ENCODE assay signal across 16 mouse cellular contexts in the genomic region with DNA sequence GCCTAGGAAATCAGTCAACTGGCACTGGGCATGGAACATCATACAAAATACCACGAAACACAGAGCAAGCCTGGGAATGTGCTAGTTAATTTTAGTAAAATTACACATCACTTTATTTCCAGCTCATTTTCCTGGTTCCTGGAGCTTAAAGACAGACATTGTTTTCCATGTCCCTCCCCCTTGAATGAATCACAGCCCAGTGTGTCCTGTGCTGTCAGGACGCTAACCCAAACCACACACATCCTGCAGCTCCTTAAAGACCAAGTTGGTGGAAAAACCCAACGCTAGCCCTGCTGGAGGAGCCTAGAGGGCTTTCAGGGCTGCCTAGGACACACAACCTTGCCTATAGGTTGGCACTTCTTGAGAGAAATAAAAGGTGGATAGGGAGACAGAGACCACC.
DNase-seq lines count a peak whose midpoint lies in the region; ATAC-seq and TF ChIP-seq lines count a peak whose summit lies in the region.
"Had no signal": no experiment of that assay in that cellular context is flagged by ENCODE, and none has a peak within 500 bp of the region (broad histone marks: within the 10 kb centered on the region; RNA-seq: fewer than 3 reads in every experiment).

No protein-coding gene starts in this region.

- H3K9ac ChIP-seq in heart, embryonic 15.5 days = no peak overlapping the region
- H3K9ac ChIP-seq: hindbrain, embryonic 13.5 days; neural tube, embryonic 13.5 days had no signal

- intact Hi-C loops in left cerebral cortex, adult 2 months (cut with DNase I) = no loop called here
- intact Hi-C loops in left cerebral cortex, postnatal 36 days (cut with DNase I) = no loop called here

- no peak overlapping the region for H3K4me3 ChIP-seq in heart, embryonic 15.5 days
- no peak overlapping the region for H3K4me3 ChIP-seq in left cerebral cortex, adult 2 months
- H3K4me3 ChIP-seq: hindbrain, embryonic 13.5 days; neural tube, embryonic 13.5 days had no signal

- H3K36me3 ChIP-seq in heart, embryonic 15.5 days = peaks cover 24% of the 10 kb centered on the region

- no peaks in the 10 kb centered on the region for H3K27me3 ChIP-seq in heart, embryonic 15.5 days
- H3K27me3 ChIP-seq: hindbrain, embryonic 13.5 days; neural tube, embryonic 13.5 days had no signal

- H3K27ac ChIP-seq in heart, embryonic 15.5 days = peak overlapping the region; percentile 53
- peak overlapping the region; percentile 4; the same call in 1 of the 2 replicates for H3K27ac ChIP-seq in left cerebral cortex, adult 2 months
- H3K27ac ChIP-seq: hindbrain, embryonic 13.5 days; neural tube, embryonic 13.5 days had no signal

- no peak for TF ChIP-seq CTCF in left cerebral cortex, adult 2 months (IDR thresholded peaks at IDR 0.05)

- H3K9me3 ChIP-seq in heart, embryonic 15.5 days (replicated peaks) = no peaks in the 10 kb centered on the region
- H3K9me3 ChIP-seq: hindbrain, embryonic 13.5 days; neural tube, embryonic 13.5 days had no signal

- peaks cover 77% of the 10 kb centered on the region for H3K4me1 ChIP-seq in heart, embryonic 15.5 days (replicated peaks)

- 55% methylated on average over 3 of the region's 3 CpGs for WGBS in heart, embryonic 15.5 days

- ATAC-seq in heart, embryonic 15.5 days (replicated peaks; ENCODE audit: insufficient number of reproducible peaks, insufficient read depth, low FRiP score, low read depth) = no peak
- ATAC-seq: forebrain, embryonic 14.5 days; midbrain, embryonic 16.5 days had no signal

- no peak overlapping the region for H3K4me2 ChIP-seq in heart, embryonic 15.5 days
- H3K4me2 ChIP-seq: hindbrain, embryonic 13.5 days; neural tube, embryonic 13.5 days had no signal

- no peak for DNase-seq in heart, adult 11 months
- DNase-seq in left cerebral cortex, adult 2 months (ENCODE audit: extremely low spot score in 1 of 2, low spot score in 2 of 2) = no peak
- no peak for DNase-seq in left cerebral cortex, postnatal 36 days (ENCODE audit: low spot score in 2 of 2)
- peak; percentile 77 for DNase-seq in NIH3T3 (ENCODE audit: low read depth)
- DNase-seq in fibroblast of lung, adult 2 months (ENCODE audit: low read depth) = peak; percentile 73
- DNase-seq in T-cell, adult 2 months (ENCODE audit: low spot score) = no peak
- no peak for DNase-seq in right cerebral cortex, postnatal 4 days
- DNase-seq: cerebellum, adult 2 months; embryo, embryonic 11 days; gastrocnemius, postnatal 14 days; thymus, adult 18-20 months had no signal

Comparison
In these comparisons a context has a peak if more than half of its experiments do, and no peak if none do; other contexts are left out.
1. DNase-seq: peak in NIH3T3 (single experiment) and fibroblast of lung, adult 2 months (single experiment); none in heart, adult 11 months (single experiment), left cerebral cortex, adult 2 months (0 of 2), left cerebral cortex, postnatal 36 days (0 of 2), T-cell, adult 2 months (single experiment) and right cerebral cortex, postnatal 4 days (single experiment).